Mouse (Mus musculus) CH12.LX (cell line): Measurements from ENCODE around the gene Nsdhl. TPM values are rescaled to one million over a fixed set of nuclear protein-coding genes. Genes with fewer than 3 reads are reported as not detected.

Experiments used
- DNase-seq: peaks from one replicate; pipeline ENCODE4 v3.0.0-alpha.2; 2013; ENCODE audit errors: extremely low read depth
- H3K27ac ChIP-seq: 2 replicates; pipeline ENCODE4 v1.5.1; 2012; ENCODE audit warnings: low read depth, mild to moderate bottlenecking, control low read depth, moderate library complexity; ENCODE audit not compliant: insufficient read depth
- H3K27me3 ChIP-seq: replicated peaks from 2 replicates; pipeline ENCODE3; 2012; ENCODE audit warnings: inconsistent platforms
- H3K36me3 ChIP-seq, 2 experiments: replicated peaks in 1 of 2; 2 replicates each; pipeline versions ENCODE3 to v1.6.1; 2012; ENCODE audit warnings: inconsistent platforms in 1 of 2, low read length in 1 of 2, mild to moderate bottlenecking in 1 of 2, mixed read lengths in 1 of 2, moderate library complexity in 1 of 2; ENCODE audit not compliant: control insufficient read depth in 1 of 2, insufficient read depth in 1 of 2
- H3K4me1 ChIP-seq, 2 experiments: 2 replicates each; pipeline ENCODE4 v1.6.1; 2012; ENCODE audit warnings: inconsistent platforms in 1 of 2, moderate library complexity in 1 of 2; ENCODE audit not compliant: insufficient read depth in 2 of 2, control insufficient read depth in 1 of 2
- H3K4me2 ChIP-seq: 2 replicates; pipeline ENCODE4 v1.6.1; 2012; ENCODE audit warnings: low read depth, mild to moderate bottlenecking, control low read depth; ENCODE audit not compliant: poor library complexity, insufficient read depth, severe bottlenecking
- H3K4me3 ChIP-seq, 3 experiments: fragments of 150-350 bp in 1 of 3; sonication (generic) in 1 of 3; replicated peaks in 1 of 3; 2 replicates each; pipeline versions ENCODE3 to v1.5.1; 2011 to 2012; ENCODE audit warnings: low read depth in 2 of 3, low read length in 2 of 3, mild to moderate bottlenecking in 2 of 3, moderate library complexity in 2 of 3, control low read depth in 1 of 3, improper control_type of control experiment in 1 of 3, inconsistent platforms in 1 of 3, mixed read lengths in 1 of 3; ENCODE audit not compliant: poor library complexity in 1 of 3
- H3K79me2 ChIP-seq: replicated peaks from 2 replicates; pipeline ENCODE4 v1.6.1; 2012; ENCODE audit warnings: mild to moderate bottlenecking, moderate library complexity; ENCODE audit not compliant: control insufficient read depth, poor library complexity, insufficient read depth, severe bottlenecking; ENCODE audit errors: extremely low read depth
- H3K9ac ChIP-seq: 2 replicates; pipeline ENCODE4 v1.6.1; 2012; ENCODE audit warnings: low read depth, mild to moderate bottlenecking, control low read depth, moderate library complexity; ENCODE audit not compliant: insufficient read depth
- H3K9me3 ChIP-seq: replicated peaks from 2 replicates; pipeline ENCODE3; 2012; ENCODE audit warnings: low read length, inconsistent platforms, mixed read lengths
- BHLHE40 ChIP-seq: IDR thresholded peaks from 2 replicates; pipeline ENCODE4 v1.6.1; 2011; ENCODE audit warnings: mild to moderate bottlenecking, low read depth, low read length, improper control_type of control experiment
- CHD2 ChIP-seq: IDR thresholded peaks from 2 replicates; pipeline ENCODE4 v1.6.1; 2011; ENCODE audit warnings: low read length, improper control_type of control experiment
- CTCF ChIP-seq, 2 experiments: IDR thresholded peaks in 1 of 2; conservative IDR thresholded peaks in 1 of 2; 2 replicates each; pipeline ENCODE4 v1.5.1; 2011 to 2012; ENCODE audit warnings: low read depth in 2 of 2, low read length in 2 of 2, improper control_type of control experiment in 1 of 2, inconsistent platforms in 1 of 2, mild to moderate bottlenecking in 1 of 2, moderate library complexity in 1 of 2
- E2F4 ChIP-seq: IDR thresholded peaks from 2 replicates; pipeline ENCODE4 v1.6.1; 2011; ENCODE audit warnings: low read depth, low read length, improper control_type of control experiment; ENCODE audit not compliant: insufficient replicate concordance
- ELF1 ChIP-seq: IDR thresholded peaks from 2 replicates; pipeline ENCODE4 v1.6.1; 2014; ENCODE audit warnings: low read depth, mild to moderate bottlenecking, inconsistent platforms, low read length, improper control_type of control experiment
- EP300 ChIP-seq: IDR thresholded peaks from 2 replicates; pipeline ENCODE4 v1.6.1; 2011; ENCODE audit warnings: low read length, improper control_type of control experiment
- ETS1 ChIP-seq: conservative IDR thresholded peaks from 2 replicates; pipeline ENCODE4 v1.6.1; 2012; ENCODE audit warnings: low read depth, mild to moderate bottlenecking, inconsistent platforms, low read length, improper control_type of control experiment, moderate library complexity
- GABPA ChIP-seq: IDR thresholded peaks from 2 replicates; pipeline ENCODE4 v1.6.1; 2012; ENCODE audit warnings: low read depth, low read length, improper control_type of control experiment, inconsistent platforms; ENCODE audit not compliant: insufficient replicate concordance
- IRF4 ChIP-seq: IDR thresholded peaks from 2 replicates; pipeline ENCODE4 v1.6.1; 2014; ENCODE audit warnings: low read depth, mild to moderate bottlenecking, inconsistent platforms, low read length, improper control_type of control experiment
- JUN ChIP-seq: IDR thresholded peaks from 2 replicates; pipeline ENCODE4 v1.6.1; 2011; ENCODE audit warnings: low read depth, mild to moderate bottlenecking, low read length, improper control_type of control experiment, moderate library complexity; ENCODE audit not compliant: insufficient read depth
- JUND ChIP-seq: conservative IDR thresholded peaks from 2 replicates; pipeline ENCODE4 v1.6.1; 2011; ENCODE audit warnings: low read depth, low read length, improper control_type of control experiment
- KAT2A ChIP-seq: IDR thresholded peaks from 2 replicates; pipeline ENCODE4 v1.6.1; 2012; ENCODE audit warnings: low read length, improper control_type of control experiment, inconsistent platforms; ENCODE audit not compliant: insufficient replicate concordance
- MAX ChIP-seq: IDR thresholded peaks from 2 replicates; pipeline ENCODE4 v1.6.1; 2011; ENCODE audit warnings: low read length, improper control_type of control experiment
- MAZ ChIP-seq: IDR thresholded peaks from 2 replicates; pipeline ENCODE4 v1.6.1; 2012; ENCODE audit warnings: low read depth, mild to moderate bottlenecking, inconsistent platforms, low read length, improper control_type of control experiment, moderate library complexity
- MEF2A ChIP-seq: IDR thresholded peaks from 2 replicates; pipeline ENCODE4 v1.6.1; 2014; ENCODE audit warnings: low read depth, mild to moderate bottlenecking, inconsistent platforms, low read length, improper control_type of control experiment, borderline replicate concordance
- MXI1 ChIP-seq: IDR thresholded peaks from 2 replicates; pipeline ENCODE4 v1.6.1; 2011; ENCODE audit warnings: mild to moderate bottlenecking, low read depth, low read length, improper control_type of control experiment
- NELFE ChIP-seq: IDR thresholded peaks from 2 replicates; pipeline ENCODE4 v1.6.1; 2011; ENCODE audit warnings: low read depth, low read length, improper control_type of control experiment
- NRF1 ChIP-seq: IDR thresholded peaks from 2 replicates; pipeline ENCODE4 v1.6.1; 2014; ENCODE audit warnings: low read depth, mild to moderate bottlenecking, inconsistent platforms, low read length, improper control_type of control experiment, moderate library complexity
- PAX5 ChIP-seq: IDR thresholded peaks from 2 replicates; pipeline ENCODE4 v1.6.1; 2012; ENCODE audit warnings: low read length, inconsistent platforms, mixed read lengths
- POLR2A ChIP-seq: IDR thresholded peaks from 2 replicates; pipeline ENCODE4 v1.6.1; 2011; ENCODE audit warnings: low read depth, mild to moderate bottlenecking, improper control_type of control experiment, low read length
- POLR2AphosphoS2 ChIP-seq: IDR thresholded peaks from 2 replicates; pipeline ENCODE4 v1.6.1; 2011; ENCODE audit warnings: low read depth, low read length, improper control_type of control experiment
- SIN3A ChIP-seq: IDR thresholded peaks from 2 replicates; pipeline ENCODE4 v1.6.1; 2012; ENCODE audit warnings: low read length, improper control_type of control experiment, inconsistent platforms
- UBTF ChIP-seq: IDR thresholded peaks from 2 replicates; pipeline ENCODE4 v1.6.1; 2012; ENCODE audit warnings: low read depth, mild to moderate bottlenecking, inconsistent platforms, low read length, improper control_type of control experiment, moderate library complexity
- USF1 ChIP-seq: IDR thresholded peaks from 2 replicates; pipeline ENCODE4 v1.6.1; 2014; ENCODE audit warnings: low read depth, mild to moderate bottlenecking, inconsistent platforms, low read length, improper control_type of control experiment
- ZC3H11A ChIP-seq: IDR thresholded peaks from 2 replicates; pipeline ENCODE4 v1.6.1; 2012; ENCODE audit warnings: low read depth, mild to moderate bottlenecking, inconsistent platforms, low read length, improper control_type of control experiment
- ZKSCAN1 ChIP-seq: IDR thresholded peaks from 2 replicates; pipeline ENCODE4 v1.6.1; 2012; ENCODE audit warnings: low read depth, inconsistent platforms, low read length, improper control_type of control experiment, borderline replicate concordance
- ZMIZ1 ChIP-seq: IDR thresholded peaks from 2 replicates; pipeline ENCODE4 v1.6.1; 2012; ENCODE audit warnings: low read depth, mild to moderate bottlenecking, inconsistent platforms, low read length, improper control_type of control experiment
- ZNF384 ChIP-seq: IDR thresholded peaks from 2 replicates; pipeline ENCODE4 v1.6.1; 2012; ENCODE audit warnings: low read depth, low read length, improper control_type of control experiment, inconsistent platforms
- dilution Hi-C: fragments of 300-500 bp; cut with MboI; formaldehyde crosslinking; loops from 2 replicates; pipeline ENCODE4 v1.14.3; 2020; ENCODE audit warnings: low sequenced_read_pairs; ENCODE audit not compliant: extremely low pct_unique_long_range_greater_than_20kb, extremely low pct_ligation_motif_present
- in situ Hi-C: fragments of 300-500 bp; cut with MboI; formaldehyde crosslinking; loops from 3 replicates; pipeline ENCODE4 v1.14.3; 2019; ENCODE audit warnings: low sequenced_read_pairs, low pct_ligation_motif_present, low pct_unique_long_range_greater_than_20kb, mixed read lengths
- polyA plus RNA-seq: library from polyadenylated mRNA; unstranded; fragments of >175 nt; gene quantifications from 2 replicates; pipeline ENCODE4 v1.2.1, GENCODE M21; 2012; ENCODE audit warnings: low read depth; ENCODE audit not compliant: insufficient read length
- total RNA-seq, 2 experiments: library from RNA; depleted of rRNA; stranded (reverse); fragments of 300-350 nt in 1 of 2; fragments of >200 nt in 1 of 2; gene quantifications; 2 replicates each; pipeline ENCODE4 v1.2.3; 2012 to 2014

The Nsdhl gene
- total and polyA plus RNA-seq, 3 experiments, result 7.0 to 20.0 (median 17.8) TPM

DNA sequence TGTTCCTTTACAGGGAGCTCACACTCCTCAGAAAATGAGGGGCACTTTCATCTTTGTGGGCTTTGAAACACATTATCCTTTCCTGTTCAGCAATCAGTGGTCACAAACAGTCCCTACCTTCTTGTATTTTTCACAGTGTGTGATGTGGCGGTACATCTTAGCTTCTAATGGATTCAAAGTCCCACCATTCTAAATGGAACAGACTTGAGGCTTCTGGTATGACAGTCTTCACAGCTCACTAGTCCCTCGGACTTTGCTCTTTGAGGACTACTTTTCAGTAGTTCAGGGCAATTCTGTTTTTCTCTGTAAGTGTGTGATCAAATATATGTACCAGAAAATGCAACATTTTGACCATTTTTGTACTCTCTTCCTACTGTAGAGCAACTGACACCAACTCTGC lies 3.0 kb downstream of the Nsdhl start:
- TF ChIP-seq ZMIZ1, result no peak
- no peak for TF ChIP-seq SIN3A
- TF ChIP-seq UBTF, result no peak
- TF ChIP-seq CHD2, result no peak
- no peak for TF ChIP-seq PAX5
- no peak for TF ChIP-seq POLR2A
- TF ChIP-seq ZNF384, result no peak
- no peak for TF ChIP-seq MEF2A
- TF ChIP-seq JUN, result no peak
- no peak for TF ChIP-seq JUND
- no peak for TF ChIP-seq ETS1
- TF ChIP-seq KAT2A, result no peak
- TF ChIP-seq GABPA, result no peak
- no peak for TF ChIP-seq IRF4
- TF ChIP-seq MAZ, result no peak
- TF ChIP-seq NELFE, result no peak
- TF ChIP-seq E2F4, result no peak
- TF ChIP-seq NRF1, result no peak
- TF ChIP-seq MXI1, result no peak
- Histone ChIP-seq H3K36me3 (peaks cover 0 to 15% of the 10 kb centered on the region in 2 experiments), H3K27ac (no peak overlapping the region), H3K9me3 (no peaks in the 10 kb centered on the region), H3K79me2 (peaks cover 2% of the 10 kb centered on the region; the same call in 1 of the 2 replicates), H3K27me3 (no peaks in the 10 kb centered on the region), H3K4me1 (peaks cover 0 to 26% of the 10 kb centered on the region in 2 experiments; a peak in 2 of 4 replicates), H3K4me3 (no peak overlapping the region), H3K9ac (no peak overlapping the region), H3K4me2 (no peak overlapping the region; the same call in 1 of the 2 replicates)
- no peak for DNase-seq
- in situ Hi-C loops (no loop called here), dilution Hi-C loops (no loop called here)

DNA sequence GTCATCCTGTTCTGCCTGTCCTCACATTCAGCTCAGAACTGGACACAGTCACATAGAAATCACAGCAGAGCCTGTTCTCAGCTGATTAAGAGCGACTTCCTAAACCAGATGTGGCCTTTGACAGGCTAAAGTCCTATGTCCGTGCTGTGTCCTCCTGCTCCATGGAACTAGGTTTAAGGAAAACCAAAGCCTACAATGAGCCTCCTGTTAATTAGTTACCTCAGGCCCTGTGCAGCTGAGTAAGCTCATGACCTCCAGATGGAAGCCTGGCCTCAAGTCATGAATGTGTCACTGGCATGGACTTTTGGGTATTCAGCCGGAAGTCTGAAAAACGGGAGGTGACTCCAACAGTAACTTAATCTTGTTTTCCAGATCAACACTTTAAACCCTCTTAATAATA lies 35.1 kb downstream of the Nsdhl start:
- TF ChIP-seq GABPA (no peak), MAZ (no peak), ELF1 (no peak), MXI1 (no peak), BHLHE40 (no peak), EP300 (no peak), ZMIZ1 (no peak), POLR2AphosphoS2 (no peak), CHD2 (no peak), JUN (no peak), E2F4 (no peak), USF1 (no peak), SIN3A (no peak), CTCF (conservative IDR thresholded peaks at IDR 0.05 in 1 of 2, IDR thresholded peaks at IDR 0.05 in 1 of 2; ENCODE audit: low read depth in 2 of 2, low read length in 2 of 2) (no peak), ZNF384 (no peak), ZKSCAN1 (no peak), NELFE (no peak), ZC3H11A (no peak), MAX (no peak)
- in situ Hi-C loops, result no loop called here

More for the DNA sequence above, 35.1 kb downstream of the Nsdhl start:
- H3K9me3 ChIP-seq, result no peaks in the 10 kb centered on the region
- no peak overlapping the region for H3K27ac ChIP-seq
- dilution Hi-C loops, result no loop called here
- no peaks in the 10 kb centered on the region for H3K27me3 ChIP-seq
- no peaks in the 10 kb centered on the region for H3K4me1 ChIP-seq
- H3K4me3 ChIP-seq, result no peak overlapping the region
- no peak overlapping the region for H3K4me2 ChIP-seq
- no peak for DNase-seq
- H3K79me2 ChIP-seq, result no peaks in the 10 kb centered on the region
- peaks cover 12 to 76% of the 10 kb centered on the region in 2 experiments for H3K36me3 ChIP-seq
- no peak overlapping the region for H3K9ac ChIP-seq
